Mouse (Mus musculus): Measurements from ENCODE around the gene Dnah1. TPM values are rescaled to one million over a fixed set of nuclear protein-coding genes. Genes with fewer than 3 reads are reported as not detected.

The Dnah1 gene
- polyA plus RNA-seq, 1 experiment from 2014 or later: 2.7 TPM

DNA sequence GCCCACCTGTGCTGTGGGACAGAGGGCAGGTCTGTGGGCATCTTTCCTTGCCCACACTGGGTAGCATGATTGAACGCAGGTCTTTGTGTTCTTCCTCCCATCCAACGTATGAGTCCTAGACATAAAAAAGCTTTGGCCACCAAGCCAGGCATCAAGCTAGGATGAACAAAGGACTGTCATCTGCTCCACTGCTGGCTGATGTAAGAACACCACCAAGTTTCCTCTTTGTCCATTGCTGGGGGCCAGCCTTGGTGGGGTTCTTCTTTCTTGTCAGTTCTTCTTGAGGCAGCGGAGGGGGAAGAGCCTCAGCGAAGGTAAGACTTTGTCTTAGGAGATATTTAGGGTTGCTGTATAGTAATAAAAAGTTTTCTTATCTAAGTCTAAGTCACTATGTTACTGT is 7.3 kb upstream of the Dnah1 start:
- Histone ChIP-seq H3K4me3 (no peak overlapping the region), H3K27ac (no peak overlapping the region), H3K9me3 (no peaks in the 10 kb centered on the region), H3K4me2 (no peak overlapping the region), H3K27me3 (no peaks in the 10 kb centered on the region), H3K36me3 (no peaks in the 10 kb centered on the region), H3K9ac (no peak overlapping the region), H3K4me1 (peaks cover 4% of the 10 kb centered on the region)
- 74% methylated on average over 4 of the region's 4 CpGs for WGBS
- no peak for ATAC-seq (ENCODE audit: borderline replicate concordance, extremely low read depth, low FRiP score, low TSS enrichment)

DNA sequence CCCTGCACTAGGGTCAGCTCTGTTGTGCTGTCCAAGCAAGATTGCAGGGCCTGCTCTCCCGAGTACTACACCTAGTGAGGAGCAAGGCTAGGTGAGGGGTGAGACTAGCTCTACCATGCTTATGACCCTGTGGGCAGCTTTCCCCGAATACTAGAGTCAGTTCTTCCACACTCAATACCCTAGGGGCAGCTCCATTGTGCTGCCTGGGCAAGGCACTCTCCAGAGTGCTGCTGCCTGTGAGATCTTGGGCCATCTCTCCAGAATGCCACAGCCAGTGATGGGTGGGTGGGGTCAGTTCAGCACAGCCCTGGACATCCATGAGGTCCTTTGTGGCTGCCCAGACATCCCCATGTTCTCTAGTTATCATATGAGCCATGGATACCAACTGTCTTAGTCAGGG is 6.0 kb upstream of the Dnah1 start:
- Histone ChIP-seq H3K4me2 (no peak overlapping the region), H3K9ac (no peak overlapping the region), H3K27ac (no peak overlapping the region), H3K36me3 (no peaks in the 10 kb centered on the region), H3K27me3 (no peaks in the 10 kb centered on the region), H3K4me3 (no peak overlapping the region), H3K4me1 (no peaks in the 10 kb centered on the region), H3K9me3 (no peaks in the 10 kb centered on the region)
- ATAC-seq (ENCODE audit: borderline replicate concordance, extremely low read depth, low FRiP score, low TSS enrichment): no peak
- WGBS: 46% methylated on average over 2 of the region's 2 CpGs

DNA sequence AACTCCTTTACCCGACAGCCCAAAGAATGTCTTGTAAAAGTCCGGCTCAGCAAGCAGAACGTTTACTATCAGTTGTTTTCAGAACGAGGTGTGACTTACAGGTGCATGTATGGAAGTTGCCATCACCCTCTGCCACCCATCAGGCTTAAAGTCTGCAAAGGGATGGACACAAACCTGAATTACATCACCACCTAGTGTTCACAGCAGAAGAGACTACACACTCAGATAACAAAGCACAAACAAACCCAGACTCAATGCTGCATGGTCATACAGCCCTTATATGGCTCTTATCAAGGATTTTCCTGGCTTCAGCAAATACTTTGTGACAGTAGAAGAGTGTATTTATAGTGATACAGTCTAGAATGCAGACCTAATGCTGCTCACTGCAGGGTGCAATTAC is 4.0 kb upstream of the Dnah1 start:
- no peak overlapping the region for H3K27ac ChIP-seq
- H3K4me3 ChIP-seq: no peak overlapping the region
- no peak overlapping the region for H3K9ac ChIP-seq
- no peaks in the 10 kb centered on the region for H3K27me3 ChIP-seq
- WGBS: 62% methylated on average over 4 of the region's 4 CpGs
- no peaks in the 10 kb centered on the region for H3K9me3 ChIP-seq
- no peak overlapping the region for H3K4me2 ChIP-seq
- no peaks in the 10 kb centered on the region for H3K36me3 ChIP-seq
- 0 out of 2 replicates have a peak, but pooled peaks cover 7% of the 10 kb centered on the region for H3K4me1 ChIP-seq
- no peak for ATAC-seq (ENCODE audit: borderline replicate concordance, extremely low read depth, low FRiP score, low TSS enrichment)

DNA sequence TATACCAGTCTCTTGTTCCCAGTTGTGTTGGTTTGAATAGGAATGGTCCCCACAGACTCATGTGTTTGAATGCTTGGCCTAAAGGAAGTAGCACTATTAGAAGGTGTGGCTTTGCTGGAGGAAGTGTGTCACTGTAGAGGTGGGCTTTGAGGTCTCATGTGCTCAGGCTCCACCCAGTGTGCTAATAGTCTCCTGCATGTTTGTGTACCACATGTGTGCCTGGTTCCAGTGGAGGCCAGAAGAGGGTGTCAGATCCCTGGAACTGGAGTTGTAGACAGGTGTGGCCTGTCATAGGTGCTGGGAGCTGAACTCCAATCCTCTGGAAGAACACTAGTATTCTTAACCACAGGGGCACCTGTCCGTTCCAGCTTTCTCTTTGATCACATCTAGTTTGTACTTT is 3.5 kb upstream of the Dnah1 start:
- Histone ChIP-seq H3K4me1 (0 out of 2 replicates have a peak, but pooled peaks cover 7% of the 10 kb centered on the region), H3K4me3 (no peak overlapping the region), H3K36me3 (no peaks in the 10 kb centered on the region), H3K9ac (no peak overlapping the region), H3K27me3 (no peaks in the 10 kb centered on the region), H3K27ac (no peak overlapping the region), H3K4me2 (no peak overlapping the region), H3K9me3 (no peaks in the 10 kb centered on the region)
- ATAC-seq (ENCODE audit: borderline replicate concordance, extremely low read depth, low FRiP score, low TSS enrichment): no peak
- 74% methylated on average over 1 of the region's 1 CpGs for WGBS

GRCm38 (mm10) chr14:31326770-31327169 is 3.1 kb upstream of the Dnah1 start:
- Histone ChIP-seq H3K9me3 (no peaks in the 10 kb centered on the region), H3K4me1 (0 out of 2 replicates have a peak, but pooled peaks cover 7% of the 10 kb centered on the region), H3K27ac (no peak overlapping the region), H3K27me3 (no peaks in the 10 kb centered on the region), H3K36me3 (no peaks in the 10 kb centered on the region), H3K9ac (no peak overlapping the region), H3K4me2 (no peak overlapping the region), H3K4me3 (no peak overlapping the region)
- no peak for ATAC-seq (ENCODE audit: borderline replicate concordance, extremely low read depth, low FRiP score, low TSS enrichment)
- WGBS: 57% methylated on average over 7 of the region's 7 CpGs

DNA sequence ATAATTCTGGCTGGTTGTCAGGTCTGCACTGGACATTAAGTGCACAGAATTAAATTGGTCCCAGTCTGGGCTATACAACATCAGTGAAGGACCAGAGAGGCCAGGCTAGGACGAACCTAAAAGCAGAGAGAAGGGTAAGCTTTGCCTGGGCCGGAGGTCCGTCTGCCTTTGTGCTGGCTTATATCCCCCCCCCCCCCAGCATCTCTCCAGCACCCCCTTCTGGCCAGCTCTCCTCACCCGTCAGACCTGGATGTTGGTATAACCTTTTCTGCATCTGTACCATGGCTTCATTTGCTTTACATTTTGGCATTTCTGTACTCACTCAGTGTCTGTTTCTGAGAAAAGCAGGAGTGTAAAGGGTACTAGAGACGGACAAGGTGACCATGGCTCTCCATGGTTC is 1.9 kb upstream of the Dnah1 start:
- no peak overlapping the region for H3K9ac ChIP-seq
- no peaks in the 10 kb centered on the region for H3K9me3 ChIP-seq
- H3K36me3 ChIP-seq: no peaks in the 10 kb centered on the region
- 38% methylated on average over 5 of the region's 5 CpGs for WGBS
- H3K27me3 ChIP-seq: no peaks in the 10 kb centered on the region
- H3K4me2 ChIP-seq: no peak overlapping the region
- H3K4me3 ChIP-seq: no peak overlapping the region
- 0 out of 2 replicates have a peak, but pooled peaks cover 7% of the 10 kb centered on the region for H3K4me1 ChIP-seq
- ATAC-seq (ENCODE audit: borderline replicate concordance, extremely low read depth, low FRiP score, low TSS enrichment): no peak
- no peak overlapping the region for H3K27ac ChIP-seq

DNA sequence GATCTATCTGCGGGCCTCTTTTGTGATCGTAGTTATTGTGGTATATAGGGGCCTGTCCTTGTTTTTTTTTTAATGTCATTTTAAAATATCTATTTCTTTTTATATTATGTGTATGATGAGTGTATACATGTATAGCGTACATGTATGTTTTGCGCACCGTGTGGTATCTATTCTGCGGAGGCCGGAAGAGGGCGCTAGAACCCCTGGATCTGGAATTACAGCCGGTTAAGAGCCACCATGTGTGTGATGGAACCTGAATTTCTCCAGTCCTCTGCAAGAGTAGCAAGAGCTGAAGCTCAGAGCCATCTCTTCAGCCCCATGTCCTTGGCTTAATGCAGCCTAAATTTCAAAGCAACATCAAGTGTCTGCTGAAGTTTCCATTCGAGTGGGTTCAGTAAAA is 1.2 kb upstream of the Dnah1 start:
- 68% methylated on average over 10 of the region's 10 CpGs for WGBS
- H3K9ac ChIP-seq: no peak overlapping the region
- no peak overlapping the region for H3K4me3 ChIP-seq
- no peaks in the 10 kb centered on the region for H3K27me3 ChIP-seq
- H3K36me3 ChIP-seq: no peaks in the 10 kb centered on the region
- H3K27ac ChIP-seq: no peak overlapping the region
- 0 out of 2 replicates have a peak, but pooled peaks cover 7% of the 10 kb centered on the region for H3K4me1 ChIP-seq
- H3K9me3 ChIP-seq: no peaks in the 10 kb centered on the region
- ATAC-seq (ENCODE audit: borderline replicate concordance, extremely low read depth, low FRiP score, low TSS enrichment): no peak
- no peak overlapping the region for H3K4me2 ChIP-seq

- H3K9me3 ChIP-seq: no peaks in the 10 kb centered on the region
- H3K4me3 ChIP-seq: peak overlapping the region; percentile 39; the same call in 1 of the 2 replicates
- H3K4me1 ChIP-seq: 0 out of 2 replicates have a peak, but pooled peaks cover 7% of the 10 kb centered on the region
- H3K27me3 ChIP-seq: no peaks in the 10 kb centered on the region
- 74% methylated on average over 4 of the region's 4 CpGs for WGBS
- no peak overlapping the region for H3K27ac ChIP-seq
- no peak overlapping the region for H3K9ac ChIP-seq
- no peak for ATAC-seq (ENCODE audit: borderline replicate concordance, extremely low read depth, low FRiP score, low TSS enrichment)
- H3K4me2 ChIP-seq: peak overlapping the region; percentile 66
- H3K36me3 ChIP-seq: no peaks in the 10 kb centered on the region
These were observed 507 bp downstream of the Dnah1 start for GRCm38 (mm10) chr14:31323189-31323588.

GRCm38 (mm10) chr14:31322191-31322590 is 1.5 kb downstream of the Dnah1 start:
- Histone ChIP-seq H3K9me3 (no peaks in the 10 kb centered on the region), H3K27ac (no peak overlapping the region), H3K27me3 (no peaks in the 10 kb centered on the region), H3K4me2 (no peak overlapping the region), H3K9ac (no peak overlapping the region), H3K4me1 (0 out of 2 replicates have a peak, but pooled peaks cover 7% of the 10 kb centered on the region), H3K36me3 (no peaks in the 10 kb centered on the region), H3K4me3 (no peak overlapping the region)
- WGBS: 85% methylated on average over 3 of the region's 3 CpGs
- ATAC-seq (ENCODE audit: borderline replicate concordance, extremely low read depth, low FRiP score, low TSS enrichment): no peak

GRCm38 (mm10) chr14:31321181-31321580 is 2.5 kb downstream of the Dnah1 start:
- Histone ChIP-seq H3K9ac (no peak overlapping the region), H3K27me3 (no peaks in the 10 kb centered on the region), H3K36me3 (no peaks in the 10 kb centered on the region), H3K27ac (no peak overlapping the region), H3K4me2 (no peak overlapping the region), H3K4me3 (no peak overlapping the region), H3K4me1 (0 out of 2 replicates have a peak, but pooled peaks cover 7% of the 10 kb centered on the region), H3K9me3 (no peaks in the 10 kb centered on the region)
- 79% methylated on average over 11 of the region's 11 CpGs for WGBS
- ATAC-seq (ENCODE audit: borderline replicate concordance, extremely low read depth, low FRiP score, low TSS enrichment): no peak

- Histone ChIP-seq H3K27me3 (no peaks in the 10 kb centered on the region), H3K36me3 (no peaks in the 10 kb centered on the region), H3K4me2 (no peak overlapping the region), H3K9ac (no peak overlapping the region), H3K27ac (no peak overlapping the region), H3K4me1 (0 out of 2 replicates have a peak, but pooled peaks cover 7% of the 10 kb centered on the region), H3K9me3 (no peaks in the 10 kb centered on the region), H3K4me3 (no peak overlapping the region)
- 76% methylated on average over 10 of the region's 10 CpGs for WGBS
- ATAC-seq (ENCODE audit: borderline replicate concordance, extremely low read depth, low FRiP score, low TSS enrichment): no peak
These were observed 4.2 kb downstream of the Dnah1 start for GRCm38 (mm10) chr14:31319546-31319945.

GRCm38 (mm10) chr14:31317754-31318153 is 5.9 kb downstream of the Dnah1 start:
- WGBS: 79% methylated on average over 3 of the region's 3 CpGs
- no peaks in the 10 kb centered on the region for H3K4me1 ChIP-seq
- ATAC-seq (ENCODE audit: borderline replicate concordance, extremely low read depth, low FRiP score, low TSS enrichment): no peak
- H3K4me3 ChIP-seq: no peak overlapping the region
- no peaks in the 10 kb centered on the region for H3K36me3 ChIP-seq
- no peak overlapping the region for H3K9ac ChIP-seq
- no peak overlapping the region for H3K4me2 ChIP-seq
- H3K27ac ChIP-seq: no peak overlapping the region
- H3K9me3 ChIP-seq: no peaks in the 10 kb centered on the region
- H3K27me3 ChIP-seq: no peaks in the 10 kb centered on the region

GRCm38 (mm10) chr14:31316613-31317012 is 7.1 kb downstream of the Dnah1 start:
- H3K27ac ChIP-seq: no peak overlapping the region
- H3K27me3 ChIP-seq: no peaks in the 10 kb centered on the region
- H3K4me3 ChIP-seq: no peak overlapping the region
- H3K9me3 ChIP-seq: no peaks in the 10 kb centered on the region
- no peak for ATAC-seq (ENCODE audit: borderline replicate concordance, extremely low read depth, low FRiP score, low TSS enrichment)
- H3K4me2 ChIP-seq: no peak overlapping the region
- no peaks in the 10 kb centered on the region for H3K36me3 ChIP-seq
- WGBS: 51% methylated on average over 12 of the region's 12 CpGs
- no peaks in the 10 kb centered on the region for H3K4me1 ChIP-seq
- no peak overlapping the region for H3K9ac ChIP-seq

All from lung, embryonic 15.5 days (tissue).